Mouse (Mus musculus): ENCODE measurements around the gene Hist1h4k.

DNA sequence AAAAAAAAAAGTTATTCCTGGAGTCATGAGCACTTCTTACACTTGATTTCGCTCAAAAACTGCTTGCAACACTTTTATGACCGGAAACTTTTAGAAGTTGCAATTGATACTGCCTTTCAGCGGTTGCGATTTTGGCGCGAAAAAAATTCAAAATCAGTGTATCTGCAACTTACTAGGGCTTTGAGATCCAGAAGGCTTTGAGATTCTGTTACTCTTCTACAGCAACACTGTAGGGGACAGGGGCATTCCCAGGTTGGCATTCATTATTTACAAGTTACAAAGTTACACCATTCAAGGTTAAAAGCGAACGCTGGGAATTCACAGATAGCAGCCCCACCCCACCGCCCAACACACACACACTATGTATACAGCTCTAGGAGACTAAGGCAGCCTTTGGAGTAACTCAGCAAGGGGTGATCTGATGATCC is 33.4 kb upstream of the Hist1h4k start:
- no peak for TF ChIP-seq POLR2A (IDR thresholded peaks at IDR 0.05; ENCODE audit: extremely low read depth, insufficient read depth, low read length)
- no peak for TF ChIP-seq CTCF (IDR thresholded peaks at IDR 0.05; ENCODE audit: extremely low read depth, insufficient read depth, low read length)
